Mouse (Mus musculus) central nervous system, embryonic 14 days (tissue): ENCODE measurements around the gene Crxos. TPM values are rescaled to one million over a fixed set of nuclear protein-coding genes. Genes with fewer than 3 reads are reported as not detected.

Source experiments
- polyA plus RNA-seq: library from polyadenylated mRNA; depleted of rRNA; stranded (reverse); fragments of >200 nt; gene quantifications from 2 replicates; pipeline ENCODE4 v1.2.3, GENCODE M21; 2012; rRNA removed

The Crxos gene
- polyA plus RNA-seq = 0.10 TPM in 1 of 2 replicates, not detected in the other

DNA sequence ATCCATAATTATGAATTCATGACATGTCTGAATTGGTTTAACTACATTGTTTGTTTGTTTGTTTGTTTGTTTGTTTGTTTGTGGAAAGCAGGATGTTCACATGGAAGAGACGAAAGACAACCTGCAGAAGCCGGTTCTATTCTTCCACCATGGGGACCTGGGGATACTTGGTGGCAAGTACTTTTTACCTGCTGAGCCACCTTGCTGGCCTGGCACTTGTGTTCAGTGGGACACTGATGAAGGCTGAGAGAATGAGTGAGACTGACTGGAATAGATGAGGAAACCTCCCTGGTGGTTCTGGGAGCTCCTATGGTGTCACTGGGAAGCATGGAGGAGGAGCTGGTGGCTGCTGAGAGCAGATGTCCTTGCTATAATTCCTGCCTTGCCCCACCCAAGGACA is at the start of gene Crxos:
Gene Crxos, plus strand, starts transcription at position 301 of the 400 bp plus-strand sequence.

GRCm38 (mm10) chr7:15839578-15839977 is 42.8 kb upstream of the Crxos start, which contains the start of gene Obox6:
Gene Obox6 (minus strand): TSS chr7:15839678.

DNA sequence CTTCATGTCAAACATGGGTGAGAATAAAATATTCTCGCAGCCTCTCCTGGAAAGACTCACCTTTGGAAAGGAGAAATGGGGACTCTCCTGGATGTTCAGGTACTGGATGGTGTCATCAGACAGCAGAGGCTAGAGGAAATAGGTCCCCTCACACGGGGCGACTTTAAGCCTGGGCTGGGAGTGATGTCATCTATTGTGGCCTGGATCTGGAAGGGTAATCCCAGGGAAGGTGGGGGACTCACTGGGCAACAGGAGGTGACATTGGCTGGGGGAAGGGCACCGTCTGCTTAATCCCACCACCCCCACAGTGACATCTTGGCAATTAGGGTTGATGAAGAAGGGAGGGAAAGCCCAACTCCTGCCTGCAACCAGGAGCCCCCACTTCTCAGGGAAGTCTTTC is 2.7 kb upstream of the Crxos start, which contains the start of gene Crx:
Gene Crx, minus strand, starts transcription at position 213 of the 400 bp plus-strand sequence.

GRCm38 (mm10) chr7:15922220-15922773 is 39.9 kb downstream of the Crxos start, which contains the start of gene Selenow:
Gene Selenow (minus strand): TSS chr7:15922402.

GRCm38 (mm10) chr7:15945721-15946536 is 63.5 kb downstream of the Crxos start, which contains the start of gene Nop53:
Gene Nop53 (minus strand): TSS chr7:15946074.

Other genes with a start within 250 kb of the Crxos start
- not detected in 2 replicates for gene Obox3, start 242.7 kb upstream of the Crxos start, polyA plus RNA-seq
- gene Obox5, start 132.5 kb upstream of the Crxos start, polyA plus RNA-seq = not detected in 2 replicates
- gene Obox6, start 42.9 kb upstream of the Crxos start, polyA plus RNA-seq = not detected in 2 replicates
- gene Crx, start 2.6 kb upstream of the Crxos start, polyA plus RNA-seq = 0.09 and 0.18 TPM in 2 replicates
- gene Selenow, start 39.8 kb downstream of the Crxos start, polyA plus RNA-seq = 838 and 854 TPM in 2 replicates
- 150 and 158 TPM in 2 replicates for gene Nop53, start 63.5 kb downstream of the Crxos start, polyA plus RNA-seq
- gene Ehd2, start 85.0 kb downstream of the Crxos start, polyA plus RNA-seq = 5.8 and 12.8 TPM in 2 replicates
- gene Bicra, start 165.3 kb downstream of the Crxos start, polyA plus RNA-seq = 17.0 and 19.5 TPM in 2 replicates
- 0.11 and 0.13 TPM in 2 replicates for gene Zfp541, start 179.2 kb downstream of the Crxos start, polyA plus RNA-seq
- 164 and 176 TPM in 2 replicates for gene Napa, start 215.8 kb downstream of the Crxos start, polyA plus RNA-seq
- gene Kptn, start 237.3 kb downstream of the Crxos start, polyA plus RNA-seq = 38.6 and 42.9 TPM in 2 replicates
- gene Slc8a2, start 247.2 kb downstream of the Crxos start, polyA plus RNA-seq = 24.7 and 26.2 TPM in 2 replicates